Mouse (Mus musculus) CH12.LX (cell line): ENCODE measurements around the gene Cidec. TPM values are rescaled to one million over a fixed set of nuclear protein-coding genes. Genes with fewer than 3 reads are reported as not detected.

Experiments
- DNase-seq: peaks from one replicate; pipeline ENCODE4 v3.0.0-alpha.2; 2013; ENCODE audit errors: extremely low read depth
- H3K27ac ChIP-seq: 2 replicates; pipeline ENCODE4 v1.5.1; 2012; ENCODE audit warnings: low read depth, mild to moderate bottlenecking, control low read depth, moderate library complexity; ENCODE audit not compliant: insufficient read depth
- H3K27me3 ChIP-seq: replicated peaks from 2 replicates; pipeline ENCODE3; 2012; ENCODE audit warnings: inconsistent platforms
- H3K36me3 ChIP-seq, 2 experiments: replicated peaks in 1 of 2; 2 replicates each; pipeline versions ENCODE3 to v1.6.1; 2012; ENCODE audit warnings: inconsistent platforms in 1 of 2, low read length in 1 of 2, mild to moderate bottlenecking in 1 of 2, mixed read lengths in 1 of 2, moderate library complexity in 1 of 2; ENCODE audit not compliant: control insufficient read depth in 1 of 2, insufficient read depth in 1 of 2
- H3K4me1 ChIP-seq, 2 experiments: 2 replicates each; pipeline ENCODE4 v1.6.1; 2012; ENCODE audit warnings: inconsistent platforms in 1 of 2, moderate library complexity in 1 of 2; ENCODE audit not compliant: insufficient read depth in 2 of 2, control insufficient read depth in 1 of 2
- H3K4me2 ChIP-seq: 2 replicates; pipeline ENCODE4 v1.6.1; 2012; ENCODE audit warnings: low read depth, mild to moderate bottlenecking, control low read depth; ENCODE audit not compliant: poor library complexity, insufficient read depth, severe bottlenecking
- H3K4me3 ChIP-seq, 3 experiments: fragments of 150-350 bp in 1 of 3; sonication (generic) in 1 of 3; replicated peaks in 1 of 3; 2 replicates each; pipeline versions ENCODE3 to v1.5.1; 2011 to 2012; ENCODE audit warnings: low read depth in 2 of 3, low read length in 2 of 3, mild to moderate bottlenecking in 2 of 3, moderate library complexity in 2 of 3, control low read depth in 1 of 3, improper control_type of control experiment in 1 of 3, inconsistent platforms in 1 of 3, mixed read lengths in 1 of 3; ENCODE audit not compliant: poor library complexity in 1 of 3
- H3K79me2 ChIP-seq: replicated peaks from 2 replicates; pipeline ENCODE4 v1.6.1; 2012; ENCODE audit warnings: mild to moderate bottlenecking, moderate library complexity; ENCODE audit not compliant: control insufficient read depth, poor library complexity, insufficient read depth, severe bottlenecking; ENCODE audit errors: extremely low read depth
- H3K9ac ChIP-seq: 2 replicates; pipeline ENCODE4 v1.6.1; 2012; ENCODE audit warnings: low read depth, mild to moderate bottlenecking, control low read depth, moderate library complexity; ENCODE audit not compliant: insufficient read depth
- H3K9me3 ChIP-seq: replicated peaks from 2 replicates; pipeline ENCODE3; 2012; ENCODE audit warnings: low read length, inconsistent platforms, mixed read lengths
- BHLHE40 ChIP-seq: IDR thresholded peaks from 2 replicates; pipeline ENCODE4 v1.6.1; 2011; ENCODE audit warnings: mild to moderate bottlenecking, low read depth, low read length, improper control_type of control experiment
- CHD1 ChIP-seq: IDR thresholded peaks from 2 replicates; pipeline ENCODE4 v1.6.1; 2012; ENCODE audit warnings: low read depth, low read length, improper control_type of control experiment, inconsistent platforms
- CHD2 ChIP-seq: IDR thresholded peaks from 2 replicates; pipeline ENCODE4 v1.6.1; 2011; ENCODE audit warnings: low read length, improper control_type of control experiment
- E2F4 ChIP-seq: IDR thresholded peaks from 2 replicates; pipeline ENCODE4 v1.6.1; 2011; ENCODE audit warnings: low read depth, low read length, improper control_type of control experiment; ENCODE audit not compliant: insufficient replicate concordance
- ELF1 ChIP-seq: IDR thresholded peaks from 2 replicates; pipeline ENCODE4 v1.6.1; 2014; ENCODE audit warnings: low read depth, mild to moderate bottlenecking, inconsistent platforms, low read length, improper control_type of control experiment
- ETS1 ChIP-seq: conservative IDR thresholded peaks from 2 replicates; pipeline ENCODE4 v1.6.1; 2012; ENCODE audit warnings: low read depth, mild to moderate bottlenecking, inconsistent platforms, low read length, improper control_type of control experiment, moderate library complexity
- GABPA ChIP-seq: IDR thresholded peaks from 2 replicates; pipeline ENCODE4 v1.6.1; 2012; ENCODE audit warnings: low read depth, low read length, improper control_type of control experiment, inconsistent platforms; ENCODE audit not compliant: insufficient replicate concordance
- HCFC1 ChIP-seq: IDR thresholded peaks from 2 replicates; pipeline ENCODE4 v1.6.1; 2012; ENCODE audit warnings: low read depth, mild to moderate bottlenecking, inconsistent platforms, low read length, improper control_type of control experiment
- JUN ChIP-seq: IDR thresholded peaks from 2 replicates; pipeline ENCODE4 v1.6.1; 2011; ENCODE audit warnings: low read depth, mild to moderate bottlenecking, low read length, improper control_type of control experiment, moderate library complexity; ENCODE audit not compliant: insufficient read depth
- KAT2A ChIP-seq: IDR thresholded peaks from 2 replicates; pipeline ENCODE4 v1.6.1; 2012; ENCODE audit warnings: low read length, improper control_type of control experiment, inconsistent platforms; ENCODE audit not compliant: insufficient replicate concordance
- MAFK ChIP-seq: IDR thresholded peaks from 2 replicates; pipeline ENCODE4 v1.6.1; 2011; ENCODE audit warnings: low read length, improper control_type of control experiment; ENCODE audit not compliant: insufficient replicate concordance
- MAX ChIP-seq: IDR thresholded peaks from 2 replicates; pipeline ENCODE4 v1.6.1; 2011; ENCODE audit warnings: low read length, improper control_type of control experiment
- MAZ ChIP-seq: IDR thresholded peaks from 2 replicates; pipeline ENCODE4 v1.6.1; 2012; ENCODE audit warnings: low read depth, mild to moderate bottlenecking, inconsistent platforms, low read length, improper control_type of control experiment, moderate library complexity
- MEF2A ChIP-seq: IDR thresholded peaks from 2 replicates; pipeline ENCODE4 v1.6.1; 2014; ENCODE audit warnings: low read depth, mild to moderate bottlenecking, inconsistent platforms, low read length, improper control_type of control experiment, borderline replicate concordance
- MXI1 ChIP-seq: IDR thresholded peaks from 2 replicates; pipeline ENCODE4 v1.6.1; 2011; ENCODE audit warnings: mild to moderate bottlenecking, low read depth, low read length, improper control_type of control experiment
- MYC ChIP-seq: IDR thresholded peaks from 2 replicates; pipeline ENCODE4 v1.6.1; 2011; ENCODE audit warnings: low read depth, mild to moderate bottlenecking, improper control_type of control experiment, low read length
- PAX5 ChIP-seq: IDR thresholded peaks from 2 replicates; pipeline ENCODE4 v1.6.1; 2012; ENCODE audit warnings: low read length, inconsistent platforms, mixed read lengths
- POLR2A ChIP-seq: IDR thresholded peaks from 2 replicates; pipeline ENCODE4 v1.6.1; 2011; ENCODE audit warnings: low read depth, mild to moderate bottlenecking, improper control_type of control experiment, low read length
- POLR2AphosphoS2 ChIP-seq: IDR thresholded peaks from 2 replicates; pipeline ENCODE4 v1.6.1; 2011; ENCODE audit warnings: low read depth, low read length, improper control_type of control experiment
- RAD21 ChIP-seq: IDR thresholded peaks from 2 replicates; pipeline ENCODE4 v1.6.1; 2011; ENCODE audit warnings: low read depth, mild to moderate bottlenecking, low read length, improper control_type of control experiment, moderate library complexity
- SMC3 ChIP-seq: IDR thresholded peaks from 2 replicates; pipeline ENCODE4 v1.6.1; 2011; ENCODE audit warnings: low read depth, low read length, improper control_type of control experiment
- TBP ChIP-seq: conservative IDR thresholded peaks from 2 replicates; pipeline ENCODE4 v1.6.1; 2011; ENCODE audit warnings: low read depth, low read length, improper control_type of control experiment
- USF2 ChIP-seq: conservative IDR thresholded peaks from 2 replicates; pipeline ENCODE4 v1.6.1; 2011; ENCODE audit warnings: low read depth, low read length, improper control_type of control experiment
- ZC3H11A ChIP-seq: IDR thresholded peaks from 2 replicates; pipeline ENCODE4 v1.6.1; 2012; ENCODE audit warnings: low read depth, mild to moderate bottlenecking, inconsistent platforms, low read length, improper control_type of control experiment
- ZKSCAN1 ChIP-seq: IDR thresholded peaks from 2 replicates; pipeline ENCODE4 v1.6.1; 2012; ENCODE audit warnings: low read depth, inconsistent platforms, low read length, improper control_type of control experiment, borderline replicate concordance
- ZNF384 ChIP-seq: IDR thresholded peaks from 2 replicates; pipeline ENCODE4 v1.6.1; 2012; ENCODE audit warnings: low read depth, low read length, improper control_type of control experiment, inconsistent platforms
- dilution Hi-C: fragments of 300-500 bp; cut with MboI; formaldehyde crosslinking; loops from 2 replicates; pipeline ENCODE4 v1.14.3; 2020; ENCODE audit warnings: low sequenced_read_pairs; ENCODE audit not compliant: extremely low pct_unique_long_range_greater_than_20kb, extremely low pct_ligation_motif_present
- in situ Hi-C: fragments of 300-500 bp; cut with MboI; formaldehyde crosslinking; loops from 3 replicates; pipeline ENCODE4 v1.14.3; 2019; ENCODE audit warnings: low sequenced_read_pairs, low pct_ligation_motif_present, low pct_unique_long_range_greater_than_20kb, mixed read lengths
- polyA plus RNA-seq: library from polyadenylated mRNA; unstranded; fragments of >175 nt; gene quantifications from 2 replicates; pipeline ENCODE4 v1.2.1, GENCODE M21; 2012; ENCODE audit warnings: low read depth; ENCODE audit not compliant: insufficient read length
- total RNA-seq, 2 experiments: library from RNA; depleted of rRNA; stranded (reverse); fragments of 300-350 nt in 1 of 2; fragments of >200 nt in 1 of 2; gene quantifications; 2 replicates each; pipeline ENCODE4 v1.2.3; 2012 to 2014

Gene Cidec
- total and polyA plus RNA-seq, 3 experiments = not detected

DNA sequence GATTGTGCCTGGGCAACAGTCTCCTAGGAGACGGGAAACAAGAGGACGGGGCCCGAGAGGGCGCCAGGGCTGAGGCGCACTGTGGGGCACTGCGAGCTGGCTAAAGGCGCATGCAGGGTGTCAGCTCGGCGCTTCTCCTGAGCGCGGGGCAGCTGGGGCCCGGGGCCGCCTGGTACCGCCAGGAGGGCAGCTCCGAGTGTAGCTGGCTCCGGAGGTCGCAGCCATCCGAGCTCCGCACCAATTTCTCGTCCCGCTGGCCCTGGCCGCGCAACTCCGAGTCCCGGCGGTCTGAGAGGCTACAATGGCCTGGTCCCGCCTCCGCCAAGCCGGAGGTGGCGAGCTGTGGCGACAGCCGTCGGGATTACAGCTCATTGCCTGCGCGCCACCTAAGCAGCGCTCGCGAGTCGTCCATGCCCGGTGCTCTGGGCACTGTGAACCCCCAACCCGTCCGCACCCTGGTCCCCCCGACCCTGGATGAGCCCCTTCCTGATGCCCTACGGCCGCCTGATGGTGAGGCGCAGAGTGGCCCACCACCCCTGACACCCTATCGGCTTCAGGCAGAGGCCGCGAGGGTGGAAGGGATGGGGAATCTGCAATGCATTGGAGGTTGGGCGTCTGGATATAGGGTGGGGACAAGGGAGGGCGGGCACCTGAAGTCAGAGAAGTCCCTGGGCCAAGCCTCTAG, 43.0 kb downstream of the Cidec start:
- TF ChIP-seq ZNF384 = no peak
- no peak for TF ChIP-seq TBP
- TF ChIP-seq CHD1 = no peak
- no peak for TF ChIP-seq MAX
- no peak for TF ChIP-seq E2F4
- TF ChIP-seq BHLHE40 = no peak
- no peak for TF ChIP-seq ETS1
- TF ChIP-seq SMC3 = no peak
- TF ChIP-seq KAT2A = no peak
- no peak for TF ChIP-seq ZKSCAN1
- TF ChIP-seq MAFK = no peak
- no peak for TF ChIP-seq PAX5
- TF ChIP-seq RAD21 = no peak
- TF ChIP-seq POLR2A = no peak
- no peak for DNase-seq
- in situ Hi-C loops = no loop called here
- Histone ChIP-seq H3K9ac (no peak overlapping the region), H3K4me1 (no peaks in the 10 kb centered on the region), H3K4me2 (no peak overlapping the region), H3K79me2 (no peaks in the 10 kb centered on the region), H3K36me3 (peaks cover 69 to 96% of the 10 kb centered on the region in 2 experiments), H3K27me3 (no peaks in the 10 kb centered on the region), H3K27ac (no peak overlapping the region), H3K4me3 (no peak overlapping the region), H3K9me3 (peaks cover 8% of the 10 kb centered on the region)
- dilution Hi-C loops = no loop called here

DNA sequence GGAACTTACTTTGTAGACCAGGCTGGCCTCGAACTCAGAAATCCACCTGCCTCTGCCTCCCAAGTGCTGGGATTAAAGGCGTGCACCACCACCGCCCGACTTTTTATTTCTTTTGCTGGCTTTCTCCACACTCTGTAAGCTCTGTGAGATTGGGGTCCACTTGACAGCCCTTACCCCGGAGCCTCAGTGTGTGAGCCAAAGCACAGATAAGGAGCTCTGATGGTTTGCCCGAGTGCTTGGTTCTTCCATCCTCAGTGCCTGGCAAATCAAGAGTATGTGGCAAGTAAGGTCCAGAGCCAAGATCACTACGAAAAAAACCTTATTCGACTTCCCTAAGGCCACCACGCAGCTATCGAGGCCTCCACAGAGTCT, 43.6 kb downstream of the Cidec start:
- Histone ChIP-seq H3K4me1 (no peaks in the 10 kb centered on the region), H3K27ac (no peak overlapping the region), H3K36me3 (peaks cover 71 to 96% of the 10 kb centered on the region in 2 experiments), H3K27me3 (no peaks in the 10 kb centered on the region), H3K79me2 (no peaks in the 10 kb centered on the region), H3K4me2 (no peak overlapping the region), H3K4me3 (no peak overlapping the region), H3K9ac (no peak overlapping the region), H3K9me3 (peaks cover 8% of the 10 kb centered on the region)
- in situ Hi-C loops (no loop called here), dilution Hi-C loops (no loop called here)
- DNase-seq = no peak
- TF ChIP-seq ZC3H11A (no peak), E2F4 (no peak), TBP (no peak), ELF1 (no peak), MAZ (no peak), SMC3 (no peak), MXI1 (no peak), JUN (no peak), KAT2A (no peak), MEF2A (no peak), HCFC1 (no peak), USF2 (no peak), GABPA (no peak), POLR2AphosphoS2 (no peak), BHLHE40 (no peak), MYC (no peak), CHD1 (no peak), CHD2 (no peak), ETS1 (no peak)
